Mouse (Mus musculus) forebrain, embryonic 13.5 days (tissue): ENCODE data around the gene Fam110a. TPM values are rescaled to one million over a fixed set of nuclear protein-coding genes. Genes with fewer than 3 reads are reported as not detected.

Source experiments
- ATAC-seq: fragments of 200-750 bp; cut with Nextera tagmentation; 2 replicates; pipeline ENCODE4 v1.8.0; 2017
- H3K27ac ChIP-seq: fragments of 300-500 bp; sonication (generic); 2 replicates; pipeline ENCODE4 v1.5.1; 2015; ENCODE audit warnings: inconsistent platforms, mild to moderate bottlenecking, moderate library complexity
- H3K27me3 ChIP-seq: fragments of 300-500 bp; sonication (generic); 2 replicates; pipeline ENCODE4 v1.6.1; 2015; ENCODE audit warnings: mild to moderate bottlenecking, inconsistent platforms
- H3K36me3 ChIP-seq: fragments of 300-500 bp; sonication (generic); 2 replicates; pipeline ENCODE4 v1.6.1; 2015; ENCODE audit warnings: mild to moderate bottlenecking, inconsistent platforms; ENCODE audit not compliant: poor library complexity, severe bottlenecking
- H3K4me1 ChIP-seq: fragments of 300-500 bp; sonication (generic); 2 replicates; pipeline ENCODE4 v1.6.1; 2015; ENCODE audit warnings: inconsistent platforms
- H3K4me2 ChIP-seq: fragments of 300-500 bp; sonication (generic); 2 replicates; pipeline ENCODE4 v1.6.1; 2015; ENCODE audit warnings: inconsistent platforms, mild to moderate bottlenecking, moderate library complexity
- H3K4me3 ChIP-seq: fragments of 300-500 bp; sonication (generic); 2 replicates; pipeline ENCODE4 v1.5.1; 2015; ENCODE audit warnings: mild to moderate bottlenecking, inconsistent platforms
- H3K9ac ChIP-seq: fragments of 300-500 bp; sonication (generic); 2 replicates; pipeline ENCODE4 v1.6.1; 2015; ENCODE audit warnings: mild to moderate bottlenecking, inconsistent platforms
- H3K9me3 ChIP-seq: fragments of 300-500 bp; sonication (generic); replicated peaks from 2 replicates; pipeline ENCODE4 v1.6.1; 2016; ENCODE audit warnings: inconsistent platforms
- WGBS: fragments of 180-500 bp; shearing (Covaris S2); methylation state at CpG from one replicate; pipeline ENCODE4 v1.1.7; 2015; 5-methylcytosine and 5-hydroxymethylcytosine counted together
- polyA plus RNA-seq: library from polyadenylated mRNA; unstranded; fragments of >200 nt; fragmentation: Nextera tagmentation; extraction: Ambion mirVana; gene quantifications from 2 replicates; pipeline ENCODE4 v1.2.1, GENCODE M21; 2015

Gene Fam110a
- polyA plus RNA-seq, result 88.9 and 99.0 TPM in 2 replicates

GRCm38 (mm10) chr2:151979470-151980354 lies at the start of gene Fam110a:
Fam110a (minus strand) TSS chr2:151980219.
- H3K9me3 ChIP-seq, result no peaks in the 10 kb centered on the region
- WGBS, result under 1% methylated on average over 46 of the region's 46 CpGs
- H3K36me3 ChIP-seq, result peaks cover 13% of the 10 kb centered on the region; the same call in 1 of the 2 replicates
- ATAC-seq, result peak; percentile 95
- peak within 1 kb of the TSS; percentile 55 for H3K27ac ChIP-seq
- H3K4me2 ChIP-seq, result peak within 1 kb of the TSS; percentile 82
- H3K27me3 ChIP-seq, result no peaks in the 10 kb centered on the region
- peak within 1 kb of the TSS; percentile 81 for H3K9ac ChIP-seq
- H3K4me3 ChIP-seq, result peak within 1 kb of the TSS; percentile 61
- H3K4me1 ChIP-seq, result peaks cover 46% of the 10 kb centered on the region

- Histone ChIP-seq H3K4me2 (peak overlapping the region; percentile 75), H3K36me3 (no peaks in the 10 kb centered on the region), H3K9ac (peak overlapping the region; percentile 68), H3K4me3 (peak overlapping the region; percentile 54), H3K4me1 (peaks cover 11% of the 10 kb centered on the region), H3K27me3 (peaks cover 36% of the 10 kb centered on the region), H3K9me3 (no peaks in the 10 kb centered on the region), H3K27ac (peak overlapping the region; percentile 76)
- WGBS, result under 1% methylated on average over 54 of the region's 54 CpGs
- peak; percentile 95 for ATAC-seq
These were observed 49.4 kb upstream of the Fam110a start for GRCm38 (mm10) chr2:152029252-152030082.

DNA sequence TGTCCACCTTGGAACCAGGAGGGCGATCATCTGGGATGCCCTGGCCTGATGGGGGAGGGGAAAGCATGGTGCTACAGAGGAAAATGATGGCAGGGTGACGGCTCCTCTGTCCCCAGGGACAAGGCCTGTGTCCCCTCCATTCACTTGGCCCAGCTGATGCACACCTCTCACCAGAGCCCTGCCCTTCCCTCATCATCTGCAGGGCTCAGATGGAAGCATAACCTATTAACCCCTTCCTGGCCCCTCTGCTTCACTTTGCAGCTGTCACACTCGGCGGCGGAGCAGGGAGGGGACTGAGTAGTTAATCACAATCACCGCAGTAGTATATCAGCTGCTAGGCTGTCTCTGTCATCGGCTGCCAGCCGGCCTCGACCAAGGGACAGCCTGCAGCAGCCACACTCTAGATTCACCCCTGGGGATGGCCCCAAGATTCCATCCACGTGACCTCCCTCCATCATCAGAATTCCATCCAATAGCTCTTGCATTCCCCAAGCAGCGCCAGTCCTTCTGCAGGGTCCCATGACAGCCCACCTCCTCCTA lies 44.9 kb upstream of the Fam110a start:
- Histone ChIP-seq H3K9ac (0 out of 2 replicates have a peak overlapping the region, but pooled peaks have one; percentile 2), H3K9me3 (peaks cover 6% of the 10 kb centered on the region; the same call in 1 of the 2 replicates), H3K4me1 (peaks cover 8% of the 10 kb centered on the region), H3K4me2 (no peak overlapping the region), H3K27ac (no peak overlapping the region), H3K36me3 (no peaks in the 10 kb centered on the region), H3K4me3 (no peak overlapping the region), H3K27me3 (peaks cover 13% of the 10 kb centered on the region)
- no peak for ATAC-seq
- WGBS, result 64% methylated on average over 11 of the region's 11 CpGs

DNA sequence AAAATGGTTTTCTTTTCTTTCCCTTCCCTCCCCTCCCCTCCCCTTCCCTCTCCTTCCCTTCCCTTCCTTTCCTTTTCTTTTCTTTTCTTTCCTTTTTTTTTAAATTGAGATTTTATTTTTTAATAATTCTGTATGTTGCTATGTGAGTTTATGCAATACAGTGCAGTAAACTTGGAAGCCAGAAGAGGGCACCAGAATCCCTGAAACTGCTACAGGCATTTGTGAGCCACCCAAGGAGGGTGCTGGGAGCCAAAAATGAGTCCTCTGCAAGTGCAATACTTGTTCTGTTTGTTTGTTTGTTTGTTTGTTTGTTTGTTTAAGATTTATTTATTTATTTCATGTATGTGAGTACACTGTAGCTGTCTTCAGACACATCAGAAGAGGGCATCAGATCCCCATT lies 42.0 kb upstream of the Fam110a start:
- Histone ChIP-seq H3K27me3 (0 out of 2 replicates have a peak, but pooled peaks cover 3% of the 10 kb centered on the region), H3K36me3 (no peaks in the 10 kb centered on the region), H3K4me1 (peaks cover 4% of the 10 kb centered on the region; the same call in 1 of the 2 replicates), H3K4me2 (no peak overlapping the region), H3K27ac (no peak overlapping the region), H3K9ac (no peak overlapping the region), H3K9me3 (peaks cover 6% of the 10 kb centered on the region; the same call in 1 of the 2 replicates), H3K4me3 (no peak overlapping the region)
- ATAC-seq, result no peak

GRCm38 (mm10) chr2:152020255-152020654 lies 40.2 kb upstream of the Fam110a start:
- Histone ChIP-seq H3K27me3 (0 out of 2 replicates have a peak, but pooled peaks cover 3% of the 10 kb centered on the region), H3K4me3 (no peak overlapping the region), H3K9me3 (peaks cover 6% of the 10 kb centered on the region; the same call in 1 of the 2 replicates), H3K27ac (no peak overlapping the region), H3K4me2 (no peak overlapping the region), H3K9ac (no peak overlapping the region), H3K36me3 (no peaks in the 10 kb centered on the region), H3K4me1 (peaks cover 4% of the 10 kb centered on the region; the same call in 1 of the 2 replicates)
- peak; percentile 66 for ATAC-seq
- 25% methylated on average over 6 of the region's 6 CpGs for WGBS

- Histone ChIP-seq H3K27ac (no peak overlapping the region), H3K36me3 (no peaks in the 10 kb centered on the region), H3K27me3 (no peaks in the 10 kb centered on the region), H3K4me1 (peaks cover 3% of the 10 kb centered on the region), H3K9ac (no peak overlapping the region), H3K9me3 (no peaks in the 10 kb centered on the region), H3K4me2 (no peak overlapping the region), H3K4me3 (no peak overlapping the region)
- WGBS, result 42% methylated on average over 9 of the region's 9 CpGs
- ATAC-seq, result no peak
These were observed 36.6 kb upstream of the Fam110a start for GRCm38 (mm10) chr2:152016666-152017065.

GRCm38 (mm10) chr2:152015997-152016396 lies 36.0 kb upstream of the Fam110a start:
- Histone ChIP-seq H3K4me3 (no peak overlapping the region), H3K9ac (no peak overlapping the region), H3K4me1 (peaks cover 5% of the 10 kb centered on the region), H3K4me2 (no peak overlapping the region), H3K9me3 (no peaks in the 10 kb centered on the region), H3K36me3 (no peaks in the 10 kb centered on the region), H3K27me3 (no peaks in the 10 kb centered on the region), H3K27ac (no peak overlapping the region)
- no peak for ATAC-seq
- 25% methylated on average over 4 of the region's 4 CpGs for WGBS

- no peaks in the 10 kb centered on the region for H3K27me3 ChIP-seq
- no peaks in the 10 kb centered on the region for H3K9me3 ChIP-seq
- no peak overlapping the region for H3K27ac ChIP-seq
- WGBS, result 86% methylated on average over 2 of the region's 2 CpGs
- H3K4me1 ChIP-seq, result peaks cover 5% of the 10 kb centered on the region
- H3K9ac ChIP-seq, result no peak overlapping the region
- no peak for ATAC-seq
- no peak overlapping the region for H3K4me3 ChIP-seq
- no peak overlapping the region for H3K4me2 ChIP-seq
- H3K36me3 ChIP-seq, result no peaks in the 10 kb centered on the region
These were observed 32.7 kb upstream of the Fam110a start for GRCm38 (mm10) chr2:152012701-152013100.

DNA sequence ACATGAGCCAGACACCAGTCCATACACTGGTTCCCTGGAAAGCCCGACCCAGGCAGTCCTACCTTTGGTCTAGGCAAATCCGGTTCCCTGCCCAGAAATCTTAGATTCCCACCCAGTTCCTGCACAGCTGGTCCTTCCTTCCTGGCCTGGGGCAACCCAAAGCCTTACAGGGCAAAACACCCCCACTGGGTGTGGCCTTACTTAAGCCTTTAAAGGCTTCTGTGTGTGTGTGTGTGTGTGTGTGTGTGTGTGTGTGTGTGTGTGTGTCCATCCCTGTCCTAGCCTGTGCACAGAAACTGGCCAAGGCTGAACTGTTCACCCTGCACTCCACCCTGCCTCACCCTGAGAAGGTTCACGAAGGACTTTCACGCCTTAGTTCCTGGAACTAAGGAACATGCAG lies 32.2 kb upstream of the Fam110a start:
- peaks cover 5% of the 10 kb centered on the region for H3K4me1 ChIP-seq
- WGBS, result 82% methylated on average over 4 of the region's 4 CpGs
- no peak for ATAC-seq

DNA sequence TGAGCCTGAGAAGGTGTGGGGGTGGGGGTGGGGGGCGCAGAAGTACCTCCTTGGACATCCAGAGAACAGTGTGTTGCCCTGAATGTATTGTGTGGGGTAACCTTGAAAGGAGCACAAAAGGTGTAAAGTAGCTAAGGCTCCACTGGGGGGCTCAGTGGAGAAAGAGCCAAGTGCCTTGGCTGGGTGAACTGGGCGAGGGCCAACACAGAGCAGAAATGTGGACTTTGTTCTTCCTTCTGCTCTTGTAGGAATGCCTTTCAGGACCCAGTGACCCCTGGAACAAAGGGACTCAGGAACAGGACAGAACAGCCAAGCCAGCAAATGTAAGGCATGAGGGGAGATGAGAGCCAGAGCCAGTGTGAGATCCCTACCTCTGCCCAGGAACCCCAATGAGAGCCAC lies 31.7 kb upstream of the Fam110a start:
- no peaks in the 10 kb centered on the region for H3K36me3 ChIP-seq
- no peak overlapping the region for H3K27ac ChIP-seq
- H3K9me3 ChIP-seq, result no peaks in the 10 kb centered on the region
- 49% methylated on average over 2 of the region's 2 CpGs for WGBS
- H3K4me3 ChIP-seq, result no peak overlapping the region
- no peak overlapping the region for H3K4me2 ChIP-seq
- ATAC-seq, result no peak
- H3K4me1 ChIP-seq, result peaks cover 5% of the 10 kb centered on the region
- no peaks in the 10 kb centered on the region for H3K27me3 ChIP-seq
- H3K9ac ChIP-seq, result no peak overlapping the region

More for the DNA sequence above, 32.2 kb upstream of the Fam110a start:
- no peaks in the 10 kb centered on the region for H3K36me3 ChIP-seq
- H3K27me3 ChIP-seq, result no peaks in the 10 kb centered on the region
- no peaks in the 10 kb centered on the region for H3K9me3 ChIP-seq
- no peak overlapping the region for H3K4me3 ChIP-seq
- H3K4me2 ChIP-seq, result no peak overlapping the region
- no peak overlapping the region for H3K27ac ChIP-seq
- no peak overlapping the region for H3K9ac ChIP-seq

GRCm38 (mm10) chr2:152010661-152011060 lies 30.6 kb upstream of the Fam110a start:
- ATAC-seq, result no peak
- no peaks in the 10 kb centered on the region for H3K27me3 ChIP-seq

More at GRCm38 (mm10) chr2:152010661-152011060, 30.6 kb upstream of the Fam110a start:
- no peak overlapping the region for H3K4me2 ChIP-seq
- no peak overlapping the region for H3K4me3 ChIP-seq
- 93% methylated on average over 7 of the region's 7 CpGs for WGBS
- peaks cover 5% of the 10 kb centered on the region for H3K4me1 ChIP-seq
- no peak overlapping the region for H3K9ac ChIP-seq
- H3K9me3 ChIP-seq, result no peaks in the 10 kb centered on the region
- H3K36me3 ChIP-seq, result no peaks in the 10 kb centered on the region
- H3K27ac ChIP-seq, result no peak overlapping the region
